Mouse (Mus musculus) heart, embryonic 11.5 days (tissue): ENCODE results near the gene Gm3072. TPM values are rescaled to one million over a fixed set of nuclear protein-coding genes. Genes with fewer than 3 reads are reported as not detected.
"Not testable (repeated sequence)": the region's sequence is repeated elsewhere in the genome, so short reads cannot be mapped to it uniquely, and the experiment has no call there.

ENCODE experiments used
- ATAC-seq: fragments of 200-750 bp; cut with Nextera tagmentation; replicated peaks from 2 replicates; pipeline ENCODE4 v1.8.0; 2017; ENCODE audit warnings: moderate library complexity; ENCODE audit not compliant: insufficient number of reproducible peaks, low FRiP score, low TSS enrichment
- H3K27ac ChIP-seq: fragments of 300-500 bp; sonication (generic); 2 replicates; pipeline ENCODE4 v1.5.1; 2014; ENCODE audit warnings: mild to moderate bottlenecking, low read depth, low read length
- H3K27me3 ChIP-seq: fragments of 300-500 bp; sonication (generic); 2 replicates; pipeline ENCODE4 v1.6.1; 2014; ENCODE audit warnings: mild to moderate bottlenecking, low read length, mixed read lengths; ENCODE audit not compliant: control insufficient read depth, insufficient read depth
- H3K36me3 ChIP-seq: fragments of 300-500 bp; sonication (generic); 2 replicates; pipeline ENCODE4 v1.6.1; 2014; ENCODE audit warnings: mild to moderate bottlenecking, low read length, moderate library complexity, mixed read lengths; ENCODE audit not compliant: control insufficient read depth, insufficient read depth
- H3K4me1 ChIP-seq: fragments of 300-500 bp; sonication (generic); 2 replicates; pipeline ENCODE4 v1.6.1; 2014; ENCODE audit warnings: low read length; ENCODE audit not compliant: control insufficient read depth, insufficient read depth
- H3K4me2 ChIP-seq: fragments of 300-500 bp; sonication (generic); 2 replicates; pipeline ENCODE4 v1.6.1; 2014; ENCODE audit warnings: mild to moderate bottlenecking, moderate library complexity
- H3K4me3 ChIP-seq: fragments of 300-500 bp; sonication (generic); 2 replicates; pipeline ENCODE4 v1.5.1; 2014; ENCODE audit warnings: low read depth, low read length
- H3K9ac ChIP-seq: fragments of 300-500 bp; sonication (generic); 2 replicates; pipeline ENCODE4 v1.6.1; 2014; ENCODE audit warnings: mild to moderate bottlenecking, low read depth, low read length, moderate library complexity
- H3K9me3 ChIP-seq: fragments of 300-500 bp; sonication (generic); replicated peaks from 2 replicates; pipeline ENCODE4 v1.6.1; 2016; ENCODE audit warnings: low read length; ENCODE audit not compliant: control insufficient read depth
- WGBS: fragments of 180-500 bp; shearing (Covaris S2); extraction: QIAGEN DNeasy Blood & Tissue Kit; methylation state at CpG from one replicate; pipeline ENCODE4 v1.1.7; 2014; ENCODE audit not compliant: insufficient replicate concordance; 5-methylcytosine and 5-hydroxymethylcytosine counted together
- polyA plus RNA-seq: library from polyadenylated mRNA; unstranded; fragments of >200 nt; fragmentation: Nextera tagmentation; extraction: Ambion mirVana; gene quantifications from 2 replicates; pipeline ENCODE4 v1.2.1, GENCODE M21; 2014

Gene Gm3072
- not detected in 2 replicates for polyA plus RNA-seq

- ATAC-seq, H3K27ac ChIP-seq, H3K4me1 ChIP-seq, H3K4me3 ChIP-seq, H3K4me2 ChIP-seq, H3K9me3 ChIP-seq, H3K9ac ChIP-seq, H3K36me3 ChIP-seq, H3K27me3 ChIP-seq: not testable (repeated sequence)
- 56% methylated on average over 1 of the region's 2 CpGs for WGBS
Measured at GRCm38 (mm10) chr14:41624512-41624911, at the start of gene Gm3072. Gene Gm3072 (minus strand): TSS chr14:41624612.

DNA sequence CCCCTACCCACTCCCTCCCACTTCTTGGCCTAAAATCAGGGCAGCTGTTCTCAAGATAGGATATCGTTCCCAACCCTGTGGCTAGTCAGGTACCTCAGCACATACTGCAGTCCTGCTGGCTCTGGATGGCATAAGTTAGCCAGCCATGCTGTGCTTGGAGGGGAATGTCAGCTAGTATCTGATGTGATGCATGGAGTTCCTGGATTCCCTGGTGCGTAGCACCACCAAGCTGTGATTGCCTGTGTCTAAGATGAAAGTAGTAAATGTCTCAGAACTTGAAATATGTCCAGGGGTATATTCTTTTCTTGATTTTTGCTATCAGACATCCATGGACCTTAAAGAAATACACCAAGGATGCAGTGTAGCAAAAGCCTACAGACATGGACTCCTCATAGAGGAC is 23.8 kb upstream of the Gm3072 start:
- 79% methylated on average over 2 of the region's 2 CpGs for WGBS
- ATAC-seq, H3K27me3 ChIP-seq, H3K36me3 ChIP-seq, H3K4me2 ChIP-seq, H3K4me3 ChIP-seq, H3K9ac ChIP-seq, H3K27ac ChIP-seq, H3K4me1 ChIP-seq, H3K9me3 ChIP-seq: not testable (repeated sequence)

DNA sequence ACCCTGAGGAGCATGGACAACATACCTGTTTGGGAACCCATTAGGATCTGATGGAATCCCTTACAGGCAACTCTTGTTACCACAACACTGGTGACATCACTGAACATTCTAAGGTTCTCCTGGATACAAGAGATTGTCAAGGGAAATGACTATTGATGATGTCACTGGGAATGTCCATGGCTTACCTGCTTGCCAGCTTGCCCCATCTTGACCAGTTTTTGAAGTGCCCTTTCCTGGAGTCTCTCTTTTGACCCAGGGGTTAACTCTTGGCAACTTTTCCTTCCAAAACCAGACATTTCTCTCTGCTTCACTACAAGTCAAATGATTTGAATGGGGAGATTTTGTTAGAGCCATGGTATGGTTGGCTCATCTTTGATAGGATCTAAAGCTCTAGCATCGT is 22.0 kb upstream of the Gm3072 start, which contains the start of gene Gm3676:
Gene Gm3676, minus strand, starts transcription at position 101 of the 400 bp plus-strand sequence.
- H3K4me2 ChIP-seq, ATAC-seq, H3K4me1 ChIP-seq, H3K27me3 ChIP-seq, H3K4me3 ChIP-seq, H3K36me3 ChIP-seq, H3K9me3 ChIP-seq, H3K9ac ChIP-seq, H3K27ac ChIP-seq: not testable (repeated sequence)
- WGBS, result no CpG with 5 or more reads among the region's 1 CpGs

DNA sequence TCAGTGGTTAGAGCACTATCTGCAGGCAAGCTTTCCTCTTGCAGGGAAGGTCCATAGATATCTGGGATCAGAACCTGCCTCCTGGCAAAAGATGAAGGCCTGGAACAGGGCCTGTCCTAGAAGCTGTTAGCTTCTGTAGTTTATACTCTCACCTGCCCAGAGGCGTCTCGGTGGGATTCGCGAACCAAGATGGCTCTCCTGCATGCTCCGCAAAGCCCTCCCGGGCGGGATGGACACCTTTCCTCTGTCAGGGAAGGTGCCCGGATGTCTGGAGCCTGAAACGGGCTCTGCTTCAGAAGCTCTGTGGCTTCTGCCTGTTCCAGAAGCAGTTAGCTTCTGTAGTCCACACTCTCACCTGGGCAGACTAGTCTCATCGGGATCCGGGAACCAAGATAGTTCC is 5.7 kb upstream of the Gm3072 start:
- H3K9me3 ChIP-seq, H3K4me2 ChIP-seq, H3K9ac ChIP-seq, H3K27ac ChIP-seq, H3K27me3 ChIP-seq, ATAC-seq, H3K4me1 ChIP-seq, H3K4me3 ChIP-seq, H3K36me3 ChIP-seq: not testable (repeated sequence)
- WGBS, result 91% methylated on average over 9 of the region's 11 CpGs

DNA sequence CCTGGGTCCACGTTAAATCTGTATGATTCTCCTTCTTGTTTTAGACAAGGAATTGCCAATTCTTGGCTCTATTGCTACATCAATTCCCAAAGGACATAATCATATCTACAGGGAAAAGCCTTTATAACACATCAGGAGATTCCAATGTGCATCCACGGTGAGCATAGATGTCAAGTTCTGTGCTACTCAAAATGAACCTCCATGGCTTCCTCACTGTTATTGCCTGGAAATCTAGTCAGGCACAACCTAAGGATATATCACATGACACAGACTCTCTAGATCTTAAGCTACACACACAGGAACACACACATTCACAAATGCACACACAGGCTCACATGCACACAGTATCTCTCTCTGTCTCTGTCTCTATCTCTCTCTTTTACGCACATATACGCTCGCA is 1.9 kb downstream of the Gm3072 start:
- not testable (repeated sequence) for H3K27ac ChIP-seq, H3K36me3 ChIP-seq, H3K4me2 ChIP-seq, H3K4me1 ChIP-seq, ATAC-seq, H3K9me3 ChIP-seq, H3K9ac ChIP-seq, H3K4me3 ChIP-seq, H3K27me3 ChIP-seq
- WGBS, result 83% methylated on average over 4 of the region's 5 CpGs

DNA sequence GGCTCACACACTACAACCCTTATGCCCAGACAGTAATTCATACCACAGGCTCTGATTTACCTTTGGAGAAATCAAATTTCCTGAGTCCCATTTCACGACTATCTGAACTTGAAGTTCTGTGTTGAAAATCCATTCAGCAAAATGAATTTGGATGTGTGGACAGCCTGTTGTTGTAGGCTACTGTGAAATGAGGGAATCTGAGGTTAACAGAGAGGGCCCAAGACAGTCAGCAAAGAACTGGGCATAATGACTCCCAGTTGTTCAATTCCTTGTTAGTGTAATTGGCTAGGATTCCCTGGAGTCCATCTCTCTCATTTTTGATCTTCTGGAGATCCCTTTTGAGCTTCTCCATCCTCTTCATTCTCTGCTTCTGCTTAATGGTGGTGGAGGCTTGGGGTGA is 13.7 kb downstream of the Gm3072 start:
- H3K27ac ChIP-seq, H3K4me1 ChIP-seq, H3K36me3 ChIP-seq, H3K9me3 ChIP-seq, ATAC-seq, H3K27me3 ChIP-seq, H3K4me2 ChIP-seq, H3K4me3 ChIP-seq, H3K9ac ChIP-seq: not testable (repeated sequence)
- WGBS, result 76% methylated on average over 1 of the region's 1 CpGs

DNA sequence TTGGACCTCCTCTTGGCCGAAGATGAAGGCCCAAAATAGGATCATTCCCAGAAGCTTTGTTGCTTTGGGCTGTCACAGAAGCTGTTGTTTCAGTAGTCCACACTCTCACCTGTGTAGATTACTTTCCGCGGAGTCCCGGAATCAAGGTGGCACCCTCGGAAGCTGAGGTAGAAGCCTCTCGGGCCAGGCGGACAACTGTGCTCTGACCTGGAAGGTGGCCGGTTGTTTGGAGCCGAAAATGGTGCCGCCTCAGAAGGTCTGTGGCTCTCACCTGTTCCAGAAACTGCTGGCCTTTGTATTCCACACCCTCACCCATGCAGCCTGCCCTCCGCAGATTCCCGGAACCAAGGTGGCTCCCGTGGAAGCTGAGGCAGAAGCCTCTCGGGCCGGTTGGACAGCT is 23.5 kb downstream of the Gm3072 start:
- H3K27me3 ChIP-seq, H3K36me3 ChIP-seq, ATAC-seq, H3K4me2 ChIP-seq, H3K9ac ChIP-seq, H3K9me3 ChIP-seq, H3K27ac ChIP-seq, H3K4me3 ChIP-seq, H3K4me1 ChIP-seq: not testable (repeated sequence)
- WGBS, result 90% methylated on average over 15 of the region's 15 CpGs

- H3K27ac ChIP-seq, H3K4me2 ChIP-seq, H3K36me3 ChIP-seq, H3K9me3 ChIP-seq, H3K27me3 ChIP-seq, H3K9ac ChIP-seq, ATAC-seq, H3K4me1 ChIP-seq, H3K4me3 ChIP-seq: not testable (repeated sequence)
- 72% methylated on average over 1 of the region's 1 CpGs for WGBS
Measured at GRCm38 (mm10) chr14:41586346-41586745, 38.1 kb downstream of the Gm3072 start.

DNA sequence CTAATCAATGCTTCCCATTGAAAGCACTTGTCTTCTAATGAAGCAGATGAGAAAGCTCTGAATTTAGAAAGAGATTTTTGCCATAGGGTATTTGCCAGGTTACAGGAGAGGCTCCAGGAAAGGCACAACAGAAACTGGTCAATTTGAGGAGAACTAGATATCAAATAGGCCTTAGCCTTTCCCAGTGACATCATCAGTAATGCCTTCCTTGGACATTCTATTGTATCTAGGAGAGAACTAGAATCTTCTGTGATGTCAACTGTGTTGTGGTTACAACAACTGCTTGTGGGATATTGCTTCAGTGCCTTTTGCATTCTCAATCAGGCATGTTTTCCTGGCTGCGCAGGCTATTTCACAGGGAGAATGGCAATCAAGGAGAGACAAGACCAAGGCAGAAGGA is 51.5 kb downstream of the Gm3072 start, which contains the start of gene 1700049E17Rik2:
Gene 1700049E17Rik2, plus strand, starts transcription at position 301 of the 400 bp plus-strand sequence.
- H3K27ac ChIP-seq, H3K4me2 ChIP-seq, H3K9me3 ChIP-seq, H3K4me1 ChIP-seq, H3K36me3 ChIP-seq, ATAC-seq, H3K27me3 ChIP-seq, H3K9ac ChIP-seq, H3K4me3 ChIP-seq: not testable (repeated sequence)
- WGBS, result no CpG with 5 or more reads among the region's 1 CpGs
